Mouse (Mus musculus) hematopoietic stem cell, adult 5-6 weeks (primary cell): ENCODE measurements around the gene C1ql1. TPM values are rescaled to one million over a fixed set of nuclear protein-coding genes. Genes with fewer than 3 reads are reported as not detected.

Experiments used
- ATAC-seq, 2 experiments: fragments of 125-278 bp in 1 of 2; replicated peaks in 1 of 2; 2 replicates each; pipeline ENCODE4 v1.8.0; 2016 to 2017; ENCODE audit warnings: inconsistent platforms in 2 of 2, mild to moderate bottlenecking in 2 of 2, moderate number of reproducible peaks in 2 of 2, low read depth in 1 of 2, moderate TSS enrichment in 1 of 2; ENCODE audit not compliant: low FRiP score in 2 of 2, poor library complexity in 2 of 2, severe bottlenecking in 2 of 2, insufficient read depth in 1 of 2, low TSS enrichment in 1 of 2
- total RNA-seq: library from RNA; stranded (forward); fragments of 172-1452, 232-1000 nt; gene quantifications from 2 replicates; pipeline ENCODE4 v1.2.3, GENCODE M21; 2017

The C1ql1 gene
- total RNA-seq, 1 experiment from 2014 or later, result not detected

DNA sequence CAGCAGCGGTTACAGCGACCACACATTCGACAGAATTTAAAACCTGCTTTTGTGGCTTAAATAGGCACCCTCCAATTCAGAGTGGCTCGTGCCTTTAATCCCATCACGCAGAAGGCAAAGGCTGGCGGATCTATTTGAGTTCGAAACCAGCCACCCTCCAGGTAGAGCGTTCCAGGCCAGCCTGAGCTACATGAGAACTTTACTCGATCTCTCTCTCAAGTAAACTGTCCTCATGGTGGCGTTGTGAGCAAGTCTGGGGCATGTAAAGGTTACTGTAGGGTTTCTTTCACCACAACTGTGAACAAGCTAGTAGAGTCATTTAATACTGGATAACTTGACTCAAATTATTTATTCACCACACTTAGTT, 21.2 kb downstream of the C1ql1 start:
- ATAC-seq, result peak; percentile 51 to 59

DNA sequence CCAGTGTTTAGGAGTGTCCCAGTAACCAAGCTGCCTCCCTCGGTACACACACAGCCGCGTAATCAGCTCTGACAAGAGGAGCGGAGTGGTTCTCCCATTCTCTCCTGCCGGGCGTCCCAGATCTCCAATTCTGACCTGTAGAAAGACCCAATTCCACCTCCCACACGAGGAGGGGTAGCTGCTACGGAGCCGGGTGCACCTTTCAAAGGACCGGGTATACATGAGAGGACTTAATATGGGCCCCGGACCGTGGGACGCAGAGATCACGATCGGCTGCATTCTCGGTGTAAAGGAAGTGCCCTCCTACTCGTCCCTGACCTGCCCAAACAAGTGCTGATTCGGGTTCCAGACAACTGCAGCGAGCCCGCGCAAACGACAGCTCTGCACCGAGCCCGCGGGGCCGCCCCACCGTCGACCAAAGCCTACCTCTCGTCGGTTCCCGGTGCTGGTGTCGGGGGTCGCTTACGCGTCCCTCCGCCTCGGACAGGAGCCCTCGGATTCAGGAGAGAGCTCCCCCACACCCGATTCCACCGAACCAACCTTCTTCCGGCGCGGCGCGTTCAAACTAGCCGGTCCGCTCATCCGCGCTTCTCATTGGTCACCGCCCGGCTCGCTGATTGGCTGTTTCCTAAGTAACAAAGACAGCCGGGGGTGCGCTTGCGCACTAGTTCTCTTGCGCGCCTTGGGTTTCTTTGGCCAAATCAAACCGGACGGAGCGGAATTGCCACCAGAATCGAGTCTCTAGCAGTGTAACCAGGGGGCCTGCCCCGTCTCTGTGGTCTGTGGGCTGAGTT, 21.7 kb downstream of the C1ql1 start, which contains the start of gene Kif18b:
TSS of gene Kif18b (minus strand) at position 568 of the 794 bp plus-strand sequence.
- ATAC-seq, result peak; percentile 96 to 98

DNA sequence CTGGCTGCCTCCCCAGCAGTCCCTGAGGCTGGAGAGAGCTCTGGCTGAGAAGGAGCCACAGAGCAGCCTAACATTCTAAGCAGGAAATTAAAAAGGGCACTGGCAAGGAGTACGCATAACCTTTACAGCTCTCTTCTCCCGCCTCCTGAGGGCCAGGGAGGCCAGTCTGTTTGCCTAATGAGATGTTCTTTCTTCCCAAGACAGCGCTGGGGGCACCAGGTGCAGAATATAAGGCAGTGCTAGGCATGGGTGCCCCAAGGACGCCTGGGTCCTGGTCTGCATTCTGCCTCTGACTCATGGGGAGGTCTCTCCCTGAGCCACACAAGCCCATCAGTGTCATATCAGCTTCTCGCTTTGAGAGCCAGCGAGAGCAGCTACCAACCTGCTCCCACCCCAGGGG, 25.0 kb downstream of the C1ql1 start:
- ATAC-seq, result no peak

DNA sequence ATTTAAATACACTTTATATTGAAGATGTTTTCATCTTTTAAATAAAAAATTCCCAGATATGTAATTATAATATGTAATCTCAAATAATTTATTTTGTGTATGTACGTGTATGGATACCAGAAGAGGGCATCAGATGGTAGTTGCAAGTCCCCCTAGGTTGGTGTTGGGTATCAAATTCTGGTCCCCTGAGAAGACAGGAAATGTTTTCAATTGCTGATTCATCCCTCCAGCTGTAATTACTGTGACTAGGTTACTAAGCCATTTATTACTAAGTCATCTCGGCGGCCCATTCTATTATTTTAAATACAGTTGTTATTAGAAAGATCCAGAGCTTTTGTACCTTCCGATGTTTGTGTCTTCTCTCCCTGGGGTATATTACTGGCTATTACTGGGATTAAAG, 28.4 kb downstream of the C1ql1 start:
- no peak for ATAC-seq

DNA sequence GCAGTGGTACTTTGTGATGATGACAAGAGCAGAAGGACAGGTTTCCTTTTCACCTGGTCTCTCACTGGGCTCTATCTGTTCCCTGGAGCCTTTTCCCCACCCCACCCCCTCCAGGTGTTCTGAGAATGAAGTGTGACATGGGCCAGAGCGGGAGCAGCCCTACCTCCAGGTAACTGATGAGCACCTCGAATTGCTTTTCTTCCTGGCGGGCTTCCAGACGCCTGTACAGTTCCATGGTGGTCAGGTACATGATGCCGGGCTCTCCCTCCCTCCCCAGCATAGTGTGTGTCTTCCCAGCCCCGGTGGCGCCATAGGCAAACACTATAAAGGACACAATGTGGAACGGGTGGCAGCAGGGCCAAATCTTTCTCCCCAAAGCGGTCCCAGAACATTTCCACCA, 31.1 kb downstream of the C1ql1 start:
- no peak for ATAC-seq

DNA sequence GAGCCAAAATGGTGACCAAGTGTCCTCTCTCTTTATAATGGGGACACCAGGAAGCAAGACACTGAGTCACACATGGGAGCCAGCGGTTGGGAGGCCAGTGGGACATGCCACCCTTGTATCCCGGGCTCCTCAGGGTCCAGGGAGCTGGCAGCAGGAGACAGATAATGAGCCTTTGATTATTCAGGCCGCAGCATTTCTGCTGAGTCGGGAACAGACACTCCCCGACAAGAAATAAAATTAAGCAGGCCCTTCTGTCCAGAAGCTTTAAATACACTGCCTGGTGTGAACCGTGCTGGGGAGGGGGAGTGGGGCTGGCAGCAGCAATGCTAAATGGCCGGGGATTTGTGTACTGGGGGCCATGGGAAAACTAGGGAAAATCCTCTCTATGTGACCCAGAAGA, 35.1 kb downstream of the C1ql1 start:
- no peak for ATAC-seq

DNA sequence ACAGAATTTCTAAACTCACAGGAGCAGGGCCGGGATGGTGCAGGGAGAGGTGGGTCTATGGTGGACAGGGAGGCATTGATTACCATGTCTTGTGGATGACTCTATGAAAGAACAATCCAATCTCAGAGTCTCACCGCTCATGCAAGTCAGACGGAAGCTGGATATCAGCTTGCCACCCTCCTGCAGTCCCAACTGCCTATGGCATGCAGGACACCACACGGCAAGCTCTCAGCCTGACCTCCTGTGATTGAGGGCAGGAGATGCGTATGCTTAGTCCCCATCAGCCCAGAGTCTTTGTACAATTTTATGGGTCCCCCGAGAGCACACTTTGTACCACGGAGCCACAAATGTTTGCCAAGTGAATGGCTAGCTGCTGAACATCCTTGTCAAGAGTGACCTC, 42.8 kb downstream of the C1ql1 start:
- ATAC-seq, result no peak

DNA sequence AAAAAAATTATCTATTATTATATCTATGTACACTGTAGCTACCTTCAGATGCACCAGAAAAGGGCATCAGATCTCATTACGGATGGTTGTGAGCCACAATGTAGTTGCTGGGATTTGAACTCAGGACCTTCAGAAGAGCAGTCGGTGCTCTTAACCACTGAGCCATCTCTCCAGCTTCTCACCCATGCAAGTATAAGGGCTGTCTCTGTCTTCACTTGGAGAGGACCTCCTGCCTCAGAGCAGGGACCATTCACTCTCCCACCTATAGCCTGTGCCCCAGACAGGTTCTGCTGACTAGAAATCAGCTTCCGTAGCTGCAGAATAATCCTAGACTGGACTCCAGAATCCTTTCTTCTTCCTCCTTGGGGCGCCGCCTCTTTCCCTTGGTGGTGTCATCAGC, 44.4 kb downstream of the C1ql1 start:
- ATAC-seq, result no peak

DNA sequence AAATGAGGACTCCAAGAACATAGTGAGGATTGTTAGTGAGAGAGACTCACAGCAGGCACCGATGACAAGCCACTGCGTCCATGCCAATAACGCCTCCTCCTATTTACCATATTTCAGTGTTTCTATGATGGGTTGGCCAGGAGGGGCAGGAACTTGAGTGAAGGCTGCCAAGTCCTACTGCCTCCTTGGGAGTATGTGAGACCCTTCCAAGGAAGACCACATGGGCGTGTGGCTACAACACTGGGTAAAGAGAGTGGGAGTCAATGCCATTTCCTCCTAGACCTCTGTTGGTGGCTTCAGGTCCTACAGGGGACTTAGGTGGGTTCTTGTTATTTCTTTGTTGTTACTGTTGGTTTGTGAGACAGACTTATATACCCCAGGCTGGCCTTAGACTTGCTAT, 45.3 kb downstream of the C1ql1 start:
- ATAC-seq, result no peak

DNA sequence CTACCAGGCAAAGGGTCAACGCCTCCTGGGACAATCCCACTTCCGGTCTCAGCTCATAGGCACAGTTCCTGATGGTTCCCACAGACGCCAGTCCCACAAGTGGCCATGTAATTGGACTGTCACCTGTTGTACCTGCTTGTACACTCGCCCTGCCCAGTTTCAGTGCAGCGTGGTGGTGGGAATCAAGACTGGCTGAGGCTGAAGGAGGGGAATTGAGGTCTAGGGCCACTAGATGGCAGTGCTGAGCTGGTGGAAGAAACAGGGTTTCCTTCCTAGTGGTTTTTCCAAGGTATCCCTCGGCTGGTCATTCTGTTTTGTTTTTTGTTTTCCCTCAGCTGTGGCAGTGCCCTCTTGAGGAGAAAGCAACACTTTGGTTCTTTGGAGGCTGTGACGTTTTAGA, 45.7 kb downstream of the C1ql1 start, which contains the start of gene Gfap:
TSS of gene Gfap (minus strand) at position 150 of the 400 bp plus-strand sequence.
- ATAC-seq, result peak; percentile 58 to 76

DNA sequence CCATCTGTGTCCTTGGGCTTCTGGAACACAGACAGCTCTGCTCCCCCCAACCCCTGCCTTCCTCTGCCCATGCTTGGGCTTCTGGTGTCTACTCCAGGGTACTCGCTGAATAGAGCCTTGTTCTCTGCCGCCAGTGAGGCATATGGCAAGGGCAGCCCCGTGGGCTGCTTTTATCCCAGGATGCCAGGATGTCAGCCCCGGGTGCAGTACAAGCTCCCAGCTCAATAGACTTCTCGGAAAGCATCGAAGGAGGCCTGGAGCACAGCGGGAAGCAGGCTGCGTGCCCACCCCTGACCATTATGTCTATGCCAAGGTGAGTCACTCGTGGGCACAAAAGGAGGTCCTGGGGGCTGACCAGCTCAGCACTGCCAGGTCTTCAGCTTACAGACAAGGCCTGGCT, 48.1 kb downstream of the C1ql1 start:
- ATAC-seq, result no peak

DNA sequence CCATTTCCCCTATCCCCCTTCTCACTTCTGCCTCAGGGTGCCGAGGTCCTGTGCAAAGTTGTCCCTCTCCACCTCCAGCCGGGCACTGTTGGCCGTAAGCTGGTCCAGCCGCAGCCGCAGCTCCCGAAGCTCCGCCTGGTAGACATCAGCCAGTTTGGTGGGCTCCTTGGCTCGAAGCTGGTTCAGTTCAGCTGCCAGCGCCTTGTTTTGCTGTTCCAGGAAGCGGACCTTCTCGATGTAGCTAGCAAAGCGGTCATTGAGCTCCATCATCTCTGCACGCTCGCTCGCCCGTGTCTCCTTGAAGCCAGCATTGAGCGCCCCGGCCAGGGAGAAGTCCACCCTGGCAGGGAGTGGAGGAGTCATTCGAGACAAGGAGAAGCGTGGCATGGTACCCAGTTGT, 49.8 kb downstream of the C1ql1 start:
- ATAC-seq, result no peak

DNA sequence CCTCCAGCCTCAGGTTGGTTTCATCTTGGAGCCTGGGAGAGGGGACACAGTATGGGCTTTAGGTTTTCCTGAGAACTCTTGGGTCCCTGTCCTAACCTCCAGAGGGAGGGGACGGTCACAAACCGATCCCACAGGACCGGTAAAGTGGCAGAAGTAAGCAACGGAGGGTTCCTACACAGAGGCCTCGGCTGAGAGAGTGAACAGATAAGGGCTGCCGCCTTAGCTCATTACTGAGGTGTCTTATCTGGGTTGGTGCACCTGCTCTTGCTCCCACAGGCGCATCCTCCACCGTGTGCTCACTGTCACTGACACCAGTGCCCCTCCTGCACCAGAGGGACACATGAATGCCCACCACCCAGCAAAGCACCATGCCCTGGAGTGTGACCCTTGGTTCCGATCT, 50.7 kb downstream of the C1ql1 start:
- no peak; a peak in 1 of 4 replicates for ATAC-seq

DNA sequence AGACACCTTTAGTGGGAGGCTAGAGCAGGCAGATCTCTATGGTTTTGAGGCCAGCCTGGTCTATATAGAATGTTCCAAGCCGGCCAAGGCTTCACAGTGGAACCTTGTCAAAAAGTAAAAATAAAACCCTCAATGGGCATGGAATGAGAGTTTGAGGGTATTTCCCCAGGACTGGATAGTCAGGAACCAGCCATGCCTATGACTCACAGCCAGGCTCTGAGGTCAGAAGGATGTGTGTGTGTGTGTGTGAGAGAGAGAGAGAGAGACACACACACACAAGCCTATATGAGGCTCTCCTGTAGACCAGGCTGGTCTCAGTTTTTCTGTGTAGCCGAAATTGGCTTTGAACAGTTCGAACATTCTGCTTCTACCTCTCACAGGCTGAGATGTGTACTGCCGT, 51.8 kb downstream of the C1ql1 start:
- no peak for ATAC-seq

DNA sequence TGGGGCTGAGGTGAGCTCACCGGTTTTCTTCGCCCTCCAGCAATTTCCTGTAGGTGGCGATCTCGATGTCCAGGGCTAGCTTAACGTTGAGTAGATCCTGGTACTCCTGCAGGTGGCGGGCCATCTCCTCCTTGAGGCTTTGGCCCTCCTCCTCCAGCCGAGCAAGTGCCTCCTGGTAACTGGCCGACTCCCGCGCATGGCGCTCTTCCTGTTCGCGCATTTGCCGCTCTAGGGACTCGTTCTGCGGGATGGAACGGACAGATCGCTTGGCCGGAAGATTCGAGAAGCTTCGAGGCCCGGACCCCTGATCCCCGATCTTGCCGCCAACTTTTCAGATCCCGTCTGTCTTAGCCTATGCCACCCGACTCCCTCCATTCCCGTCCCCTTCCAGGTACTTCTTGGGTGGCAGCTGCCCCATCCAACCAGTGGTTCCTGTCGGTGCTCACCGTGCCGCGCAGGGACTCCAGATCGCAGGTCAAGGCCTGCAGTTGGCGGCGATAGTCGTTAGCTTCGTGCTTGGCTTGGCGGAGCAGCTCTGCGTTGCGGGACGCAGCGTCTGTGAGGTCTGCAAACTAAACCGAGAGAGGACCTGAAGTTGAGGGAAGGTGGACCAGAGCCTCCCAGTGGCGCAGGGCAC, 53.4 kb downstream of the C1ql1 start:
- ATAC-seq, result peak; percentile 91 to 92

DNA sequence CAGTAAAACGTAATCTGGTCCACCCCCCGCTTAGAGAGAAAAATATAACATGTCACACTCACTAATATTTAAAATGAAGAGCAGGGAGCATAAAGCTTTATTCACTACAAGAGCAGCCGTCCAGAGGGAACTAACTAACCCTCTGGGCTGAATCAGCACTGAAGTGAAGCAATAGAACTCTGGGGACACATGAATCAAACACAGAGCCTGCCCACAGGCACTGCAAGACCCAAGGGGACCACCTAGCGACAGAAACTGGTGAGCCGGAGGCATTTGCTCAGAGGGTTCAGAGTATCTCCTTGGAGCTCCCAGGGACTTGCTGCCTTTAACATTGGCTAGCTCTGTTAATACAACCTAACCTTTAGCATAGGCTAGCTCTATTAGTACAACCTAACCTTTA, 56.4 kb downstream of the C1ql1 start:
- ATAC-seq, result no peak
